Mouse (Mus musculus): ENCODE results near the gene 4930512M02Rik. TPM values are rescaled to one million over a fixed set of nuclear protein-coding genes. Genes with fewer than 3 reads are reported as not detected.

The 4930512M02Rik gene
- polyA plus RNA-seq, 2 experiments, result not detected

GRCm38 (mm10) chr11:11546903-11547511 is 80.6 kb downstream of the 4930512M02Rik start:
- DNase-seq (ENCODE audit: low read depth in 3 of 3, low spot score in 3 of 3), result no peak
- Histone ChIP-seq H3K4me3 (ENCODE audit: insufficient read depth in 1 of 2, low read depth in 2 of 2, low read length in 2 of 2) (no peak overlapping the region), H3K4me2 (ENCODE audit: low read depth) (no peak overlapping the region), H3K9ac (replicated peaks) (no peak overlapping the region), H3K27ac (no peak overlapping the region), H3K9me3 (ENCODE audit: control insufficient read depth, low read length) (no peaks in the 10 kb centered on the region), H3K27me3 (ENCODE audit: control insufficient read depth, insufficient read depth, low read length) (no peaks in the 10 kb centered on the region), H3K36me3 (replicated peaks; ENCODE audit: control insufficient read depth, insufficient read depth, low read depth) (no peaks in the 10 kb centered on the region), H3K4me1 (replicated peaks; ENCODE audit: control insufficient read depth in 2 of 2, insufficient read depth in 2 of 2, low read length in 1 of 2) (no peaks in the 10 kb centered on the region)
- no peak for ATAC-seq (ENCODE audit: insufficient read depth)
- WGBS (ENCODE audit: insufficient replicate concordance), result 46% methylated on average over 7 of the region's 7 CpGs
- TF ChIP-seq EP300 (IDR thresholded peaks at IDR 0.05; ENCODE audit: low read depth) (no peak), CTCF (IDR thresholded peaks at IDR 0.05; ENCODE audit: low read depth) (no peak)

- no peaks in the 10 kb centered on the region for H3K36me3 ChIP-seq (replicated peaks; ENCODE audit: control insufficient read depth, insufficient read depth, low read depth)
- H3K9ac ChIP-seq (replicated peaks), result no peak overlapping the region
- H3K9me3 ChIP-seq (ENCODE audit: control insufficient read depth, low read length), result no peaks in the 10 kb centered on the region
- no peaks in the 10 kb centered on the region for H3K27me3 ChIP-seq (ENCODE audit: control insufficient read depth, insufficient read depth, low read length)
- no peak for ATAC-seq (ENCODE audit: insufficient read depth)
- H3K4me2 ChIP-seq (ENCODE audit: low read depth), result no peak overlapping the region
- WGBS (ENCODE audit: insufficient replicate concordance), result 71% methylated on average over 3 of the region's 3 CpGs
- DNase-seq (ENCODE audit: low read depth in 3 of 3, low spot score in 3 of 3), result no peak
- no peak overlapping the region for H3K4me3 ChIP-seq (ENCODE audit: insufficient read depth in 1 of 2, low read depth in 2 of 2, low read length in 2 of 2)
- H3K27ac ChIP-seq, result no peak overlapping the region
- H3K4me1 ChIP-seq (replicated peaks; ENCODE audit: control insufficient read depth in 2 of 2, insufficient read depth in 2 of 2, low read length in 1 of 2), result no peaks in the 10 kb centered on the region
- no peak for TF ChIP-seq CTCF (IDR thresholded peaks at IDR 0.05; ENCODE audit: low read depth)
- TF ChIP-seq EP300 (IDR thresholded peaks at IDR 0.05; ENCODE audit: low read depth), result no peak
Observed at GRCm38 (mm10) chr11:11545948-11546347, 81.7 kb downstream of the 4930512M02Rik start.

Other genes starting within 250 kb of the 4930512M02Rik start
- 0.20 and 2.1 TPM in 2 replicates for gene Spata48, start 165.7 kb downstream of the 4930512M02Rik start, polyA plus RNA-seq (2012; rRNA removed)
- gene Spata48, start 165.7 kb downstream of the 4930512M02Rik start, polyA plus RNA-seq (2014; fragmentation: Nextera tagmentation; extraction: Ambion mirVana), result 0.41 TPM in 1 of 2 replicates, not detected in the other
- gene Zpbp, start 165.4 kb downstream of the 4930512M02Rik start, polyA plus RNA-seq (2012; rRNA removed), result 0.04 and 0.06 TPM in 2 replicates
- 0.13 and 0.22 TPM in 2 replicates for gene Zpbp, start 165.4 kb downstream of the 4930512M02Rik start, polyA plus RNA-seq (2014; fragmentation: Nextera tagmentation; extraction: Ambion mirVana)
- 63.3 and 65.4 TPM in 2 replicates for gene Ikzf1, start 57.2 kb upstream of the 4930512M02Rik start, polyA plus RNA-seq (2012; rRNA removed)
- 46.6 and 60.5 TPM in 2 replicates for gene Ikzf1, start 57.2 kb upstream of the 4930512M02Rik start, polyA plus RNA-seq (2014; fragmentation: Nextera tagmentation; extraction: Ambion mirVana)
- gene Fignl1, start 181.1 kb upstream of the 4930512M02Rik start, polyA plus RNA-seq (2012; rRNA removed), result 23.2 and 32.2 TPM in 2 replicates
- gene Fignl1, start 181.1 kb upstream of the 4930512M02Rik start, polyA plus RNA-seq (2014; fragmentation: Nextera tagmentation; extraction: Ambion mirVana), result 102 and 110 TPM in 2 replicates